Mouse (Mus musculus) midbrain, embryonic 14.5 days (tissue): ENCODE measurements around the gene Tnp2. TPM values are rescaled to one million over a fixed set of nuclear protein-coding genes. Genes with fewer than 3 reads are reported as not detected.

Source experiments
- ATAC-seq: fragments of 200-750 bp; cut with Nextera tagmentation; 2 replicates; pipeline ENCODE4 v1.8.0; 2017; ENCODE audit warnings: moderate number of reproducible peaks, moderate library complexity; ENCODE audit not compliant: low FRiP score, low TSS enrichment
- DNase-seq: peaks from one replicate; pipeline ENCODE4 v3.0.0-alpha.2; 2015
- H3K27ac ChIP-seq: fragments of 300-500 bp; sonication (generic); replicated peaks from 2 replicates; pipeline ENCODE4 v1.5.1; 2014; ENCODE audit warnings: mild to moderate bottlenecking, low read depth, low read length, moderate library complexity
- H3K27me3 ChIP-seq: fragments of 300-500 bp; sonication (generic); 2 replicates; pipeline ENCODE4 v1.6.1; 2014; ENCODE audit warnings: low read length, control low read depth, mixed read lengths; ENCODE audit not compliant: control insufficient read depth, insufficient read depth
- H3K36me3 ChIP-seq: fragments of 300-500 bp; sonication (generic); 2 replicates; pipeline ENCODE4 v1.6.1; 2014; ENCODE audit warnings: low read length, control low read depth; ENCODE audit not compliant: control insufficient read depth, insufficient read depth
- H3K4me1 ChIP-seq: fragments of 300-500 bp; sonication (generic); 2 replicates; pipeline ENCODE4 v1.6.1; 2014; ENCODE audit warnings: mild to moderate bottlenecking, antibody characterized with exemption, low read length, control low read depth; ENCODE audit not compliant: control insufficient read depth, insufficient read depth
- H3K4me2 ChIP-seq: fragments of 300-500 bp; sonication (generic); 2 replicates; pipeline ENCODE4 v1.6.1; 2014; ENCODE audit warnings: mild to moderate bottlenecking, low read length, moderate library complexity
- H3K4me3 ChIP-seq: fragments of 300-500 bp; sonication (generic); replicated peaks from 2 replicates; pipeline ENCODE4 v1.5.1; 2014; ENCODE audit warnings: low read depth, low read length
- H3K9ac ChIP-seq: fragments of 300-500 bp; sonication (generic); replicated peaks from 2 replicates; pipeline ENCODE4 v1.6.1; 2014; ENCODE audit warnings: mild to moderate bottlenecking, low read length, moderate library complexity
- H3K9me3 ChIP-seq: fragments of 300-500 bp; sonication (generic); 2 replicates; pipeline ENCODE4 v1.6.1; 2016; ENCODE audit warnings: low read length, control low read depth, mixed read lengths; ENCODE audit not compliant: control insufficient read depth
- WGBS: fragments of 180-500 bp; shearing (Covaris S2); extraction: QIAGEN DNeasy Blood & Tissue Kit; methylation state at CpG from one replicate; pipeline ENCODE4 v1.1.7; 2014; 5-methylcytosine and 5-hydroxymethylcytosine counted together
- polyA plus RNA-seq: library from polyadenylated mRNA; unstranded; fragments of >200 nt; fragmentation: Nextera tagmentation; extraction: Ambion mirVana; gene quantifications from 2 replicates; pipeline ENCODE4 v1.2.1, GENCODE M21; 2014

Tnp2 gene
- not detected in 2 replicates for polyA plus RNA-seq

GRCm38 (mm10) chr16:10788271-10788670 is at the start of gene Tnp2:
Tnp2 (minus strand) TSS chr16:10788660.
- no peak within 1 kb of the TSS for H3K4me3 ChIP-seq
- H3K36me3 ChIP-seq = no peaks in the 10 kb centered on the region
- no peak for ATAC-seq
- peaks cover 12% of the 10 kb centered on the region for H3K27me3 ChIP-seq
- no peak within 1 kb of the TSS for H3K9ac ChIP-seq
- no peak for DNase-seq
- peaks cover 8% of the 10 kb centered on the region; the same call in 1 of the 2 replicates for H3K4me1 ChIP-seq
- no peak within 1 kb of the TSS for H3K27ac ChIP-seq
- no peak within 1 kb of the TSS for H3K4me2 ChIP-seq
- 55% methylated on average over 16 of the region's 16 CpGs for WGBS
- no peaks in the 10 kb centered on the region for H3K9me3 ChIP-seq

GRCm38 (mm10) chr16:10837903-10838302 is 49.4 kb upstream of the Tnp2 start:
- WGBS = 100% methylated on average over 1 of the region's 1 CpGs

GRCm38 (mm10) chr16:10837250-10837649 is 48.8 kb upstream of the Tnp2 start:
- no peak overlapping the region for H3K4me2 ChIP-seq
- H3K9ac ChIP-seq = no peak overlapping the region
- no peak for ATAC-seq
- H3K4me3 ChIP-seq = no peak overlapping the region
- H3K4me1 ChIP-seq = peaks cover 4% of the 10 kb centered on the region; the same call in 1 of the 2 replicates
- no peaks in the 10 kb centered on the region for H3K36me3 ChIP-seq
- no peaks in the 10 kb centered on the region for H3K27me3 ChIP-seq
- DNase-seq = no peak
- H3K9me3 ChIP-seq = no peaks in the 10 kb centered on the region
- 87% methylated on average over 3 of the region's 3 CpGs for WGBS
- H3K27ac ChIP-seq = no peak overlapping the region

More at GRCm38 (mm10) chr16:10837903-10838302, 49.4 kb upstream of the Tnp2 start:
- ATAC-seq (no peak), DNase-seq (no peak)
- Histone ChIP-seq H3K27ac (no peak overlapping the region), H3K4me2 (no peak overlapping the region), H3K4me1 (peaks cover 4% of the 10 kb centered on the region; the same call in 1 of the 2 replicates), H3K9ac (no peak overlapping the region), H3K27me3 (no peaks in the 10 kb centered on the region), H3K4me3 (no peak overlapping the region), H3K36me3 (no peaks in the 10 kb centered on the region), H3K9me3 (no peaks in the 10 kb centered on the region)

GRCm38 (mm10) chr16:10836388-10836787 is 47.9 kb upstream of the Tnp2 start:
- H3K4me2 ChIP-seq = no peak overlapping the region
- H3K9ac ChIP-seq = no peak overlapping the region
- H3K9me3 ChIP-seq = no peaks in the 10 kb centered on the region
- no peaks in the 10 kb centered on the region for H3K36me3 ChIP-seq
- WGBS = 92% methylated on average over 3 of the region's 3 CpGs
- H3K4me3 ChIP-seq = no peak overlapping the region
- no peak for ATAC-seq
- no peak overlapping the region for H3K27ac ChIP-seq
- no peaks in the 10 kb centered on the region for H3K27me3 ChIP-seq
- DNase-seq = no peak
- H3K4me1 ChIP-seq = peaks cover 4% of the 10 kb centered on the region; the same call in 1 of the 2 replicates

GRCm38 (mm10) chr16:10834911-10835587 is 46.6 kb upstream of the Tnp2 start, which contains the start of gene Rmi2:
Rmi2 (plus strand) TSS chr16:10835059.
- no peak within 1 kb of the TSS for H3K27ac ChIP-seq
- H3K4me3 ChIP-seq = peak within 1 kb of the TSS; percentile 72
- peak within 1 kb of the TSS; percentile 97 for H3K4me2 ChIP-seq
- DNase-seq = peak; percentile 93
- H3K4me1 ChIP-seq = peaks cover 4% of the 10 kb centered on the region; the same call in 1 of the 2 replicates
- ATAC-seq = peak; percentile 93
- WGBS = under 1% methylated on average over 69 of the region's 69 CpGs
- no peaks in the 10 kb centered on the region for H3K27me3 ChIP-seq
- H3K9me3 ChIP-seq = no peaks in the 10 kb centered on the region
- H3K36me3 ChIP-seq = no peaks in the 10 kb centered on the region
- peak within 1 kb of the TSS; percentile 48 for H3K9ac ChIP-seq

GRCm38 (mm10) chr16:10834542-10834910 is 46.1 kb upstream of the Tnp2 start:
- no peaks in the 10 kb centered on the region for H3K27me3 ChIP-seq
- peak overlapping the region; percentile 97 for H3K4me2 ChIP-seq
- no peaks in the 10 kb centered on the region for H3K9me3 ChIP-seq
- peaks cover 4% of the 10 kb centered on the region; the same call in 1 of the 2 replicates for H3K4me1 ChIP-seq
- H3K9ac ChIP-seq = no peak overlapping the region
- WGBS = 9% methylated on average over 12 of the region's 12 CpGs
- no peaks in the 10 kb centered on the region for H3K36me3 ChIP-seq
- ATAC-seq (no peak), DNase-seq (no peak)
- no peak overlapping the region for H3K27ac ChIP-seq
- peak overlapping the region; percentile 72 for H3K4me3 ChIP-seq

GRCm38 (mm10) chr16:10828461-10828805 is 40.0 kb upstream of the Tnp2 start:
- H3K4me3 ChIP-seq = no peak overlapping the region
- ATAC-seq (no peak), DNase-seq (no peak)
- no peaks in the 10 kb centered on the region for H3K36me3 ChIP-seq
- 81% methylated on average over 4 of the region's 4 CpGs for WGBS
- H3K9ac ChIP-seq = no peak overlapping the region
- no peak overlapping the region for H3K4me2 ChIP-seq
- H3K27ac ChIP-seq = no peak overlapping the region
- no peaks in the 10 kb centered on the region for H3K4me1 ChIP-seq
- H3K9me3 ChIP-seq = no peaks in the 10 kb centered on the region
- H3K27me3 ChIP-seq = no peaks in the 10 kb centered on the region

- Histone ChIP-seq H3K9ac (no peak overlapping the region), H3K4me1 (no peaks in the 10 kb centered on the region), H3K27ac (no peak overlapping the region), H3K27me3 (no peaks in the 10 kb centered on the region), H3K36me3 (no peaks in the 10 kb centered on the region), H3K9me3 (no peaks in the 10 kb centered on the region), H3K4me3 (no peak overlapping the region), H3K4me2 (no peak overlapping the region)
- DNase-seq (no peak), ATAC-seq (no peak)
- 85% methylated on average over 7 of the region's 7 CpGs for WGBS
Observed at GRCm38 (mm10) chr16:10827766-10828460, 39.5 kb upstream of the Tnp2 start.

GRCm38 (mm10) chr16:10827269-10827668 is 38.8 kb upstream of the Tnp2 start:
- WGBS = 91% methylated on average over 9 of the region's 9 CpGs
- ATAC-seq = no peak
- H3K27ac ChIP-seq = no peak overlapping the region

More at GRCm38 (mm10) chr16:10827269-10827668, 38.8 kb upstream of the Tnp2 start:
- Histone ChIP-seq H3K36me3 (no peaks in the 10 kb centered on the region), H3K9me3 (no peaks in the 10 kb centered on the region), H3K4me3 (no peak overlapping the region), H3K27me3 (no peaks in the 10 kb centered on the region), H3K4me1 (no peaks in the 10 kb centered on the region), H3K9ac (no peak overlapping the region), H3K4me2 (no peak overlapping the region)
- DNase-seq = no peak
